Mouse (Mus musculus) CH12.LX (cell line): Measurements from ENCODE around the gene Cd86. TPM values are rescaled to one million over a fixed set of nuclear protein-coding genes. Genes with fewer than 3 reads are reported as not detected.

Source experiments
- DNase-seq: peaks from one replicate; pipeline ENCODE4 v3.0.0-alpha.2; 2013; ENCODE audit errors: extremely low read depth
- H3K27ac ChIP-seq: 2 replicates; pipeline ENCODE4 v1.5.1; 2012; ENCODE audit warnings: low read depth, mild to moderate bottlenecking, control low read depth, moderate library complexity; ENCODE audit not compliant: insufficient read depth
- H3K27me3 ChIP-seq: replicated peaks from 2 replicates; pipeline ENCODE3; 2012; ENCODE audit warnings: inconsistent platforms
- H3K36me3 ChIP-seq, 2 experiments: replicated peaks in 1 of 2; 2 replicates each; pipeline versions ENCODE3 to v1.6.1; 2012; ENCODE audit warnings: inconsistent platforms in 1 of 2, low read length in 1 of 2, mild to moderate bottlenecking in 1 of 2, mixed read lengths in 1 of 2, moderate library complexity in 1 of 2; ENCODE audit not compliant: control insufficient read depth in 1 of 2, insufficient read depth in 1 of 2
- H3K4me1 ChIP-seq, 2 experiments: 2 replicates each; pipeline ENCODE4 v1.6.1; 2012; ENCODE audit warnings: inconsistent platforms in 1 of 2, moderate library complexity in 1 of 2; ENCODE audit not compliant: insufficient read depth in 2 of 2, control insufficient read depth in 1 of 2
- H3K4me2 ChIP-seq: 2 replicates; pipeline ENCODE4 v1.6.1; 2012; ENCODE audit warnings: low read depth, mild to moderate bottlenecking, control low read depth; ENCODE audit not compliant: poor library complexity, insufficient read depth, severe bottlenecking
- H3K4me3 ChIP-seq, 3 experiments: fragments of 150-350 bp in 1 of 3; sonication (generic) in 1 of 3; replicated peaks in 1 of 3; 2 replicates each; pipeline versions ENCODE3 to v1.5.1; 2011 to 2012; ENCODE audit warnings: low read depth in 2 of 3, low read length in 2 of 3, mild to moderate bottlenecking in 2 of 3, moderate library complexity in 2 of 3, control low read depth in 1 of 3, improper control_type of control experiment in 1 of 3, inconsistent platforms in 1 of 3, mixed read lengths in 1 of 3; ENCODE audit not compliant: poor library complexity in 1 of 3
- H3K79me2 ChIP-seq: replicated peaks from 2 replicates; pipeline ENCODE4 v1.6.1; 2012; ENCODE audit warnings: mild to moderate bottlenecking, moderate library complexity; ENCODE audit not compliant: control insufficient read depth, poor library complexity, insufficient read depth, severe bottlenecking; ENCODE audit errors: extremely low read depth
- H3K9ac ChIP-seq: 2 replicates; pipeline ENCODE4 v1.6.1; 2012; ENCODE audit warnings: low read depth, mild to moderate bottlenecking, control low read depth, moderate library complexity; ENCODE audit not compliant: insufficient read depth
- H3K9me3 ChIP-seq: replicated peaks from 2 replicates; pipeline ENCODE3; 2012; ENCODE audit warnings: low read length, inconsistent platforms, mixed read lengths
- BHLHE40 ChIP-seq: IDR thresholded peaks from 2 replicates; pipeline ENCODE4 v1.6.1; 2011; ENCODE audit warnings: mild to moderate bottlenecking, low read depth, low read length, improper control_type of control experiment
- CHD1 ChIP-seq: IDR thresholded peaks from 2 replicates; pipeline ENCODE4 v1.6.1; 2012; ENCODE audit warnings: low read depth, low read length, improper control_type of control experiment, inconsistent platforms
- CHD2 ChIP-seq: IDR thresholded peaks from 2 replicates; pipeline ENCODE4 v1.6.1; 2011; ENCODE audit warnings: low read length, improper control_type of control experiment
- CTCF ChIP-seq, 2 experiments: IDR thresholded peaks in 1 of 2; conservative IDR thresholded peaks in 1 of 2; 2 replicates each; pipeline ENCODE4 v1.5.1; 2011 to 2012; ENCODE audit warnings: low read depth in 2 of 2, low read length in 2 of 2, improper control_type of control experiment in 1 of 2, inconsistent platforms in 1 of 2, mild to moderate bottlenecking in 1 of 2, moderate library complexity in 1 of 2
- E2F4 ChIP-seq: IDR thresholded peaks from 2 replicates; pipeline ENCODE4 v1.6.1; 2011; ENCODE audit warnings: low read depth, low read length, improper control_type of control experiment; ENCODE audit not compliant: insufficient replicate concordance
- ELF1 ChIP-seq: IDR thresholded peaks from 2 replicates; pipeline ENCODE4 v1.6.1; 2014; ENCODE audit warnings: low read depth, mild to moderate bottlenecking, inconsistent platforms, low read length, improper control_type of control experiment
- EP300 ChIP-seq: IDR thresholded peaks from 2 replicates; pipeline ENCODE4 v1.6.1; 2011; ENCODE audit warnings: low read length, improper control_type of control experiment
- GABPA ChIP-seq: IDR thresholded peaks from 2 replicates; pipeline ENCODE4 v1.6.1; 2012; ENCODE audit warnings: low read depth, low read length, improper control_type of control experiment, inconsistent platforms; ENCODE audit not compliant: insufficient replicate concordance
- IRF4 ChIP-seq: IDR thresholded peaks from 2 replicates; pipeline ENCODE4 v1.6.1; 2014; ENCODE audit warnings: low read depth, mild to moderate bottlenecking, inconsistent platforms, low read length, improper control_type of control experiment
- JUN ChIP-seq: IDR thresholded peaks from 2 replicates; pipeline ENCODE4 v1.6.1; 2011; ENCODE audit warnings: low read depth, mild to moderate bottlenecking, low read length, improper control_type of control experiment, moderate library complexity; ENCODE audit not compliant: insufficient read depth
- JUND ChIP-seq: conservative IDR thresholded peaks from 2 replicates; pipeline ENCODE4 v1.6.1; 2011; ENCODE audit warnings: low read depth, low read length, improper control_type of control experiment
- KAT2A ChIP-seq: IDR thresholded peaks from 2 replicates; pipeline ENCODE4 v1.6.1; 2012; ENCODE audit warnings: low read length, improper control_type of control experiment, inconsistent platforms; ENCODE audit not compliant: insufficient replicate concordance
- MAFK ChIP-seq: IDR thresholded peaks from 2 replicates; pipeline ENCODE4 v1.6.1; 2011; ENCODE audit warnings: low read length, improper control_type of control experiment; ENCODE audit not compliant: insufficient replicate concordance
- MAX ChIP-seq: IDR thresholded peaks from 2 replicates; pipeline ENCODE4 v1.6.1; 2011; ENCODE audit warnings: low read length, improper control_type of control experiment
- MAZ ChIP-seq: IDR thresholded peaks from 2 replicates; pipeline ENCODE4 v1.6.1; 2012; ENCODE audit warnings: low read depth, mild to moderate bottlenecking, inconsistent platforms, low read length, improper control_type of control experiment, moderate library complexity
- MEF2A ChIP-seq: IDR thresholded peaks from 2 replicates; pipeline ENCODE4 v1.6.1; 2014; ENCODE audit warnings: low read depth, mild to moderate bottlenecking, inconsistent platforms, low read length, improper control_type of control experiment, borderline replicate concordance
- MYC ChIP-seq: IDR thresholded peaks from 2 replicates; pipeline ENCODE4 v1.6.1; 2011; ENCODE audit warnings: low read depth, mild to moderate bottlenecking, improper control_type of control experiment, low read length
- NELFE ChIP-seq: IDR thresholded peaks from 2 replicates; pipeline ENCODE4 v1.6.1; 2011; ENCODE audit warnings: low read depth, low read length, improper control_type of control experiment
- NRF1 ChIP-seq: IDR thresholded peaks from 2 replicates; pipeline ENCODE4 v1.6.1; 2014; ENCODE audit warnings: low read depth, mild to moderate bottlenecking, inconsistent platforms, low read length, improper control_type of control experiment, moderate library complexity
- PAX5 ChIP-seq: IDR thresholded peaks from 2 replicates; pipeline ENCODE4 v1.6.1; 2012; ENCODE audit warnings: low read length, inconsistent platforms, mixed read lengths
- POLR2A ChIP-seq: IDR thresholded peaks from 2 replicates; pipeline ENCODE4 v1.6.1; 2011; ENCODE audit warnings: low read depth, mild to moderate bottlenecking, improper control_type of control experiment, low read length
- POLR2AphosphoS2 ChIP-seq: IDR thresholded peaks from 2 replicates; pipeline ENCODE4 v1.6.1; 2011; ENCODE audit warnings: low read depth, low read length, improper control_type of control experiment
- RAD21 ChIP-seq: IDR thresholded peaks from 2 replicates; pipeline ENCODE4 v1.6.1; 2011; ENCODE audit warnings: low read depth, mild to moderate bottlenecking, low read length, improper control_type of control experiment, moderate library complexity
- RCOR1 ChIP-seq: conservative IDR thresholded peaks from 2 replicates; pipeline ENCODE4 v1.6.1; 2012; ENCODE audit warnings: low read depth, mild to moderate bottlenecking, inconsistent platforms, low read length, improper control_type of control experiment
- SIN3A ChIP-seq: IDR thresholded peaks from 2 replicates; pipeline ENCODE4 v1.6.1; 2012; ENCODE audit warnings: low read length, improper control_type of control experiment, inconsistent platforms
- SMC3 ChIP-seq: IDR thresholded peaks from 2 replicates; pipeline ENCODE4 v1.6.1; 2011; ENCODE audit warnings: low read depth, low read length, improper control_type of control experiment
- TBP ChIP-seq: conservative IDR thresholded peaks from 2 replicates; pipeline ENCODE4 v1.6.1; 2011; ENCODE audit warnings: low read depth, low read length, improper control_type of control experiment
- TCF12 ChIP-seq: IDR thresholded peaks from 2 replicates; pipeline ENCODE4 v1.6.1; 2014; ENCODE audit warnings: low read depth, mild to moderate bottlenecking, inconsistent platforms, low read length, improper control_type of control experiment
- UBTF ChIP-seq: IDR thresholded peaks from 2 replicates; pipeline ENCODE4 v1.6.1; 2012; ENCODE audit warnings: low read depth, mild to moderate bottlenecking, inconsistent platforms, low read length, improper control_type of control experiment, moderate library complexity
- USF1 ChIP-seq: IDR thresholded peaks from 2 replicates; pipeline ENCODE4 v1.6.1; 2014; ENCODE audit warnings: low read depth, mild to moderate bottlenecking, inconsistent platforms, low read length, improper control_type of control experiment
- ZKSCAN1 ChIP-seq: IDR thresholded peaks from 2 replicates; pipeline ENCODE4 v1.6.1; 2012; ENCODE audit warnings: low read depth, inconsistent platforms, low read length, improper control_type of control experiment, borderline replicate concordance
- dilution Hi-C: fragments of 300-500 bp; cut with MboI; formaldehyde crosslinking; loops from 2 replicates; pipeline ENCODE4 v1.14.3; 2020; ENCODE audit warnings: low sequenced_read_pairs; ENCODE audit not compliant: extremely low pct_unique_long_range_greater_than_20kb, extremely low pct_ligation_motif_present
- in situ Hi-C: fragments of 300-500 bp; cut with MboI; formaldehyde crosslinking; loops from 3 replicates; pipeline ENCODE4 v1.14.3; 2019; ENCODE audit warnings: low sequenced_read_pairs, low pct_ligation_motif_present, low pct_unique_long_range_greater_than_20kb, mixed read lengths
- polyA plus RNA-seq: library from polyadenylated mRNA; unstranded; fragments of >175 nt; gene quantifications from 2 replicates; pipeline ENCODE4 v1.2.1, GENCODE M21; 2012; ENCODE audit warnings: low read depth; ENCODE audit not compliant: insufficient read length
- total RNA-seq, 2 experiments: library from RNA; depleted of rRNA; stranded (reverse); fragments of 300-350 nt in 1 of 2; fragments of >200 nt in 1 of 2; gene quantifications; 2 replicates each; pipeline ENCODE4 v1.2.3; 2012 to 2014

Gene Cd86
- total and polyA plus RNA-seq, 3 experiments, result 102 to 191 (median 113) TPM

DNA sequence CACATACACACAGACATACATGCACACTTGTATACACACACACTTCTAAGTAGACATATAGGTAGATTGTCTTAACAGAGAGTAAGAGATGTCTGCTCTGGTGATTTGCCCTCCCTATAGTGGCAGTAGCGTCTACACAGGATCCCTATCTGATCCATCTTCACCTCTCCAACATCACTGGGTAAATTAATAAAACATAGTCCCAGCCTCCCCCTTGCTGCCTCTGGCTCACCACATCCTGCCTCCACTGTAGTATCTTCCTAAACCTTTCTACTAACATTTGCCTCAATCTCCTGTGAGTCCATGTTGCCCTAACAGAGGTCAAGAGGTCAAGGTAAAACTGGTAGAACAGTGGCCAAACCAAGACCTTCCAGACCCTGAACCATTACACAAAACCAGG lies 10.7 kb downstream of the Cd86 start:
- Histone ChIP-seq H3K9ac (no peak overlapping the region), H3K27me3 (no peaks in the 10 kb centered on the region), H3K4me1 (peaks cover 12 to 50% of the 10 kb centered on the region in 2 experiments), H3K79me2 (peaks cover 5% of the 10 kb centered on the region), H3K4me3 (no peak overlapping the region), H3K27ac (no peak overlapping the region), H3K36me3 (peaks cover 0 to 21% of the 10 kb centered on the region in 2 experiments), H3K4me2 (no peak overlapping the region), H3K9me3 (peaks cover 7% of the 10 kb centered on the region)
- no peak for DNase-seq
- no peak for TF ChIP-seq TBP
- TF ChIP-seq JUN, result no peak
- TF ChIP-seq NRF1, result no peak
- TF ChIP-seq NELFE, result no peak
- no peak for TF ChIP-seq PAX5
- no peak for TF ChIP-seq MAX
- TF ChIP-seq CHD2, result no peak
- TF ChIP-seq IRF4, result no peak
- TF ChIP-seq SMC3, result no peak
- TF ChIP-seq SIN3A, result no peak
- no peak for TF ChIP-seq RAD21
- no peak for TF ChIP-seq POLR2A
- no peak for TF ChIP-seq CHD1
- dilution Hi-C loops (no loop called here), in situ Hi-C loops (no loop called here)

DNA sequence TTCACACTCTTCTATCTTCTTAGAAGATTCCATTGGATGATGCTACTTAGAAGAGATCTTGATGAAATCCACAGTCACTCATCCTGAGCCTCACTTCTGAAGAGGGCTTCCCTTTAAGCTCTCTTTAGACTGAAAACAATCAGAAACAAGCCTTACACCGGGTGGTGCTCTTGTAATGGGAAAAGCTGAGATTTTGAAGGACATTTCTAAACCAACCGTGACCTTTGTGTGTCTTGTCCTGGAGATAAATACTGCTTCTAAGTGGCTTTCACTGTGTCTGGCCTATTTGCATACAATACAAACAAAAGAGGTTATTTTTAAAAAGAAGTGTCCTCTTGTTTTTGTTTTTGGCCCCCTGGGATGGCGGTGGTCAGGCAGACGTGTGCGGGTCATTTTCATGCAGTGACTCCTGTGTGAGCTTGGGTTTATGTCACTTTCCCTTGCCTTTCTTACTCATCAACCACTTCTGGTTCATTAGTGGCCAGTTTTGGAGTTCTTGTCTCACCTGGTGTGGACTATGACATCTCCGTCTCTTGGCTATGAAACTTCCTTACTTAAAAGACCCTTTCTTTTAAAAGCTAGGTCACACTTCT lies 14.6 kb downstream of the Cd86 start:
- in situ Hi-C loops, result loop anchor here (5.0 kb wide), 1 partner anchor 71 kb away; no protein-coding TSS in a partner anchor
- H3K27ac ChIP-seq, result no peak overlapping the region
- TF ChIP-seq CHD2, result no peak
- TF ChIP-seq MAZ, result peak; percentile 72; the same call in 1 of the 2 replicates
- peak; percentile 94 for TF ChIP-seq MEF2A
- no peak for TF ChIP-seq CHD1
- TF ChIP-seq E2F4, result no peak
- peak; percentile 68 for TF ChIP-seq RAD21
- no peak for TF ChIP-seq TBP
- peak; percentile 66; the same call in 1 of the 2 replicates for TF ChIP-seq RCOR1
- no peak for TF ChIP-seq NELFE
- no peak for TF ChIP-seq GABPA
- peak; percentile 49; the same call in 1 of the 2 replicates for TF ChIP-seq ELF1
- no peak for TF ChIP-seq NRF1
- TF ChIP-seq MYC, result no peak
- peak; percentile 66; the same call in 1 of the 2 replicates for TF ChIP-seq MAFK
- peak; percentile 65; the same call in 1 of the 2 replicates for TF ChIP-seq TCF12
- peak; percentile 55 for TF ChIP-seq JUN
- no peak for TF ChIP-seq MAX
- no peak for TF ChIP-seq KAT2A
- TF ChIP-seq IRF4, result peak; percentile 87
- TF ChIP-seq EP300, result peak; percentile 78
- no peak for TF ChIP-seq UBTF
- TF ChIP-seq CTCF (conservative IDR thresholded peaks at IDR 0.05 in 1 of 2, IDR thresholded peaks at IDR 0.05 in 1 of 2; ENCODE audit: low read depth in 2 of 2, low read length in 2 of 2), result peak in 1 of 2 experiments; percentile 52; a peak in 2 of 4 replicates
- TF ChIP-seq JUND, result peak; percentile 69; the same call in 1 of the 2 replicates
- no peak for TF ChIP-seq POLR2AphosphoS2
- no peak for TF ChIP-seq ZKSCAN1
- no peak for TF ChIP-seq USF1
- peak; percentile 99 for TF ChIP-seq BHLHE40

More for the DNA sequence above, 14.6 kb downstream of the Cd86 start:
- no peak overlapping the region for H3K4me2 ChIP-seq
- peaks cover 10% of the 10 kb centered on the region for H3K9me3 ChIP-seq
- no peaks in the 10 kb centered on the region for H3K79me2 ChIP-seq
- no peak overlapping the region for H3K9ac ChIP-seq
- peaks cover 0 to 19% of the 10 kb centered on the region in 2 experiments for H3K36me3 ChIP-seq
- dilution Hi-C loops, result no loop called here
- no peaks in the 10 kb centered on the region for H3K27me3 ChIP-seq
- peaks cover 16 to 53% of the 10 kb centered on the region in 2 experiments for H3K4me1 ChIP-seq
- DNase-seq, result peak; percentile 67
- no peak overlapping the region for H3K4me3 ChIP-seq
